Mouse (Mus musculus) adrenal gland, adult (tissue): ENCODE measurements around the gene Erlec1.
A peak's percentile ranks its signal among the peaks of the same experiment; 100 is the strongest.

Source experiments
- DNase-seq, 2 experiments: peaks; one replicate each; pipeline ENCODE4 v3.0.0; 2022 to 2023; ENCODE audit warnings: low spot score in 1 of 2; ENCODE audit not compliant: inconsistent age in 2 of 2

Erlec1 gene

DNA sequence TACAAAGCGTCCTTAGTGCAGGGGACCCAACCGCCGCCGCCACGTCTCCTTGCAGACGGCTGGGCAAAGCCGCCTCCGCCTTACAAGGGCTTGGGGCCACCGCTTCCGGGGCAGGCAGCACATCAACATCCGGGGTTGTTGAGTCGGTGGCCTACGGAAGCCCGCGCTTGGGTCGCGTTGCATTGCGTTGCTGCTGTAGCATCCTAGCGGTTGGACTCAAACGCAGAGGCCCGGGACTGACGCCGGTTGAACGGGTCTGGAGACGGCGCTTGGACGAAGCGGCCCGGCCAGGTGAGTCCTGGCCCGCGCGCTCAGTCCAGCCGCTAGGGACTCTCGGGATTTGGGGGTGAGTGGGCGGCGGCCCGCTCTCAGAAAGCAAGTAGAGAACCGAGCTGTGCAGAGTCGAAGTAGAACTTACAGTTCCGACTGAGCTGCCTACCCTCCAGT lies at the start of gene Erlec1:
Gene Erlec1 (minus strand): TSS at position 57 of the 447 bp plus-strand sequence.
- peak; percentile 89 to 95 for DNase-seq

DNA sequence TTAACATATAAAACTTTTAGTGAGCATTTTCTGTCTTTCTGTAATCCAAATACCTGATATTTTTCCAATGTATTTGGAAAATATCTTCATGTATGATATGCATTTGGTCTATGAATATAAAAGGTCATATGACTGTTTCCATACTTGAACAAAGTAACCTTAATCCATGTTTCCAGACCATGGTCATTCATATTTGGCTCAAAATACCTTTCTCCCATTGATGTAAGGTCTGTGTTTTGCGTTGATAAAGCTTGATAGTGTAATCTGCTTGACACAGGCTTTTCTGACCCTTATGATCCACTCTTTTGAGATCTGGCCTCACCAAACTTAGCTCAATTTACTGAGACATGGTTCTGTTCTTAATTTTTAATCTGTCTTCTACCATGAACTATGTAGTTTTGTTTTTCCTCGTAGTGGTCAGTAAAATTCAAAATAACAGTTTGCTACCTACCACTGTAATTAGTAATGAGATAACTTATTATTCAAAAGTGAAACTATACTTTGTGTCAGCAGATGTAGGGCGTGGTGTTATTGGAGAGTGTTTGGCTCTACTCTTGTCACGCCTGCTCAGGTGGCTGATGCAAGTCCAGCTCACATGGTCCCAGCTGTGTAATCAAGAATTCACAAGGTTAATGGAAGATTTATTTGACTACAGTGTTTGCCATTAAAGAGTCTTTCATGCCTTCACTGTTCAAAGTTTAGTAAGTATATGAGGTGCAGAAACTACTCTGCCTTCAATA lies 47.2 kb upstream of the Erlec1 start:
- no peak for DNase-seq

DNA sequence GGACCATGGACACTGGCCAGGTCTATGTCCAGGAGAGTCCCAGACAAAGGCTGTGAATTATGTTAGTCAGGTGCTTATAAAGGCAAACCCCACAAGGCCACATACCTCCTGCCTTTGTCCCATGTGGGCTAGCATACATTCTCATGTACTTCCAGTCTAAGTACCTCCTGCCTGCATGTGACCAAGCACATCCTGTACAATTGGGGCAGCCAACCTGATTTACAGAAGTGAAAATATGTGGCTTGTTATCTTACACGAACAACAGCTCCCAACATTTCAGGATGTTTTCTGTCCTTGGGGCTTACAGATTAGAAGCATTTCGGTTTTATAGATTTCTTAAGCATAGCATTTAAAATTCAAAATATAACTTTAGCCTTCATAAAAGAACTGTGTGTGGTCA lies 45.9 kb upstream of the Erlec1 start:
- no peak for DNase-seq

DNA sequence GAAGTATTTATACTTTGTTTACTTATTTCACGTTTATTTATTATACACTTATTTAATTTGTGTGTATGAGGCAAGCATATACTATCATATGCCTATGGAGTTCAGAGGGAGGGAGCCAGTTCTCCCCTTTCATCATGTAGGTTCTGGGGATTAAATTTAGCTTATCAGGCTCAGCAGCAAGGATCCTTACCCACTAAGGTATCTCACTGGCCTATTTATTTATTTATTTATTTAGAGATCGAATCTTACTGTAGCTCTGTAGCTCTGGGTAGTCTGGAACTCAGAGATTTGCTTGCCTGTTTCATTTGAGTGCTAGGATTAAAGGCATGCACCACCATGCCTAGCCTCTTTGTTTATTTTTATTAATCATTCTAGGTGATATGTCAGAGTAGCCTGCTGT lies 44.6 kb upstream of the Erlec1 start:
- DNase-seq, result no peak

DNA sequence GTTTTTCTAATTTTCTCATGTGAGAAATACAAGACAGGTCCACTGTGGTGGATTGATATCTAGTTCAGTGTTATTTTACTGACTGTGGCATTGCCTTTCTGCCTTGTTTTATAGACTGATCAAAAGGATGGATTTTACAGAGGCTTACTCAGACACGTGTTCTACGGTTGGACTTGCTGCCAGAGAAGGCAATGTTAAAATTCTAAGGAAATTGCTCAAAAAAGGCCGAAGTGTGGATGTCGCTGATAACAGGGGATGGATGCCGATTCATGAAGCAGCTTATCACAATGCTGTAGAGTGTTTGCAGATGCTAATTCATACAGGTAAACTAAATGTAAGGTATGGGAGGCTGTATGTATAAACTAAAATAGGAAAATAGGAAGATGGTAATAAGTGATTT lies 44.1 kb upstream of the Erlec1 start:
- DNase-seq, result no peak

DNA sequence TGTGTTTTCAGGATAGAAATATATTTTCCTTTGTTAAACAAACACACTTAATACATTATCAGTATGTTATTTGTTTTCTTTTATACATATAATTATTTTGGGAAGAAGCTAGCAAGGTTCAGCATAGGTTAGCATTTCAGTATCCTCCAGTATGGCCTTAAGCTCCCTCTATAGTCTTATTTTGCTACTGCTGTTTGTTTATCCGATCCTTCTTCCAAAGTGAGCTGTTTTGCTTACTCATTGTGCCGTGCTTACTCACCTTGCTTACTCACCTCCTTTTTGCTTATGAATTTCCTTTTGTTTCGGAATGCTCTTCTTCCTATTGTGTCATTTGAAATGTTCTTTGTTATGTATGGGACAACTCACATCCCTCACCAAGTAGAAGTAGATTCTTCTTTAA lies 42.5 kb upstream of the Erlec1 start:
- DNase-seq, result no peak

DNA sequence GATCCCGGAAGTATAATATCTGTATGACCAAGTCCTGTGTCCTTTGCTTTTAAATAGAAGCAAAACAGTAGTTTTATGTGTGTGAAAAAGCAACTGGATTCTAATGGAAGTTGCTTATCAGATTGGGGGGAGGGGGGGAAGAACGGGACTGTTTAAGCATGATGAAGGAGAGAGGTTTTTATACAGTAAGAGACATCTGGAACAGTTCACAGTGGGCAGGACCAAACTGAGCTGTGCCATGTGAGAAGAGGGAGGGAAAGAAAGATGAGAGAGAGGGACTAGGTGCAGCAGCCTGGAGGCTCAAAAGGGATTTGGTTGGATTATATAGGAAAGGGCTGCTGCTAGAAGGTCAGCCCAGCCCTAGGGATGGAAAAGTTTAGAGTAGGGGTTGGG lies 32.5 kb upstream of the Erlec1 start:
- peak in 1 of 2 experiments; percentile 9 for DNase-seq

DNA sequence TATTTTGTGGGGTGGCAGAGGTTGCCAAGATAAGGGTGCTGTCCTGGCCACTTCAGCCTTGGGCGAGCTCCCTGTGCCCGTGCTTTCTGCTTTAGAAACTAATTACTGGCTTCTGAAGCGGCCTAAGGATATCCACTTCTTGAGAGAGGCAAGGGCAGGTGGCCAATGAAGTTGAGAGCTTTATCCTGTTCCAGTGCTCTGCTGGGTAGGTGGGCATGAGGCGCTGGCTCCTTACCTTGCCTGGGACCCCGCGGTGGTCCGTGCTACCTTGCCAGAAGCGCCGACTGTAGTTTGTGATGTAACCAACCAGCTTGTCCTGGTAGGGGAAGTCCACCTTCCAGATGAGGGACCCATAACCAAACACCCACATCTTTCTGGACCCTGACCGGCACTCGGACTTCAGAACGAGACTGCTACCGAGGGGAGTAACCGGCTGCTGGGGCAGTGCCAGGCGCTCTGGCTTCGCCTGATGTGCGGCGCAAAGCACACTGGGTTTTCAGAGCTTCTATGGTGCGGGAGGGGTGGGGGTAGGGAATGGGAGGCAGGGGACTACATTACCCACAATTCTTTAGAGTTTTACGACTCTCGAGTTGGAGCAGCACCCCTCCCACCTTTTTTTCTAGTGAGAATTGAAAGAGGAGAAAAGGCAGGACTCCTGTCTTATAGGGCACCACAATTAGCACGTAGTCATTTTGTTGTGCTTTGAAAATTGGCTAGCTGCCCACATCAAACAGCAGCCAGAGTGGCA lies 31.9 kb upstream of the Erlec1 start, which contains the start of gene Chac2:
Gene Chac2 (minus strand): TSS at position 474 of the 748 bp plus-strand sequence.
- peak; percentile 89 to 97 for DNase-seq

DNA sequence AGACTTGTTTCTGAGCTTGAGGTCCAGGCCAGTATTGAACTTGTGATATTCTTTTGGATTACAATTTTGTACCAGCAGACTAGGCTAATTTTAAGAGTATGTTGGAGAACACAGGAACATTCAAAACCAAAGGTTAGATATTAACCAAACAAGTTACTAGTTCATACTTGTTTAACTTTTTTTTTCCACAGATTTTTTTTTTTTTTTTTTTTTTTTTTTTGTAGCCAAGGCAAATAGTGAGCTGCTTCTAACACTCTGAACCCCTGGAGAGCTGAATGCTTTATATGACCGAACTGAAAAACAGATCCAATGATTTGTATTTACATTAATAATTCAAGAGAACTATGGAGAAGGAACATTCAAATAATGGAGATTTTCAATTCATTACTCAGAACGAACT lies 31.1 kb upstream of the Erlec1 start:
- no peak for DNase-seq

DNA sequence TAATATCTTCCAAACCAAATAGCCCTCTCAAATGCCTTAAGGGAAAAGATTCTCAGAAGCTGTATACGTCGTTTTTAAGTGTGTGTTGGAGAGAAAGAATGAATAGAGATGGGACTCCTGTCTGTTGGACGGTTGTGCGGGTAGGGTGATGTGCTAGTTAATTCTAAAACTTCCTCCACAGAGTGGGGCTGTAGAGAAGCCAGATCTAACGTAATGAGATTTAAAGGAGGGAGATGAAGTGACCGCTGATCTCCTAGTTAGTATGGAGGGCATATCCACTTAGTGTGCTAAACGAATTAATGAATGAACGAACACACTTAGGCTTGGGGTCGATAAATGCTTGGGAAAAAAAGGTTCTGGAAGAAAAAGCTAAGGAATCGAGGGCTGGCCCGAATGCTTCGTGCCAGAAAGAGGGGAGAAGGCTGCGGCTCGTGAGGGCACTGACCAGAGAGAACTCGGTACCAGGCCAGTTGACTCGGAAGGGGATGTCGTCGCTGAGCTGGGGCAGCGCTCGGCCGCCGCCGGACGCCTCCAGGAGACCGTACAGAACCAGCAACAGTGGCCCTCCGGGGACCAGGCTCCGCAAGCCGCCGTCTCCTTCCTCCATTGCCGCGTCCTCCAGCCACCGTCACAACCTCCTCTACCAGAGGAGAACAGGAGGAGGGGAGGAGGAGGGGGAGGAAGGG lies 523 bp downstream of the Erlec1 start:
- peak; percentile 64 to 88 for DNase-seq

DNA sequence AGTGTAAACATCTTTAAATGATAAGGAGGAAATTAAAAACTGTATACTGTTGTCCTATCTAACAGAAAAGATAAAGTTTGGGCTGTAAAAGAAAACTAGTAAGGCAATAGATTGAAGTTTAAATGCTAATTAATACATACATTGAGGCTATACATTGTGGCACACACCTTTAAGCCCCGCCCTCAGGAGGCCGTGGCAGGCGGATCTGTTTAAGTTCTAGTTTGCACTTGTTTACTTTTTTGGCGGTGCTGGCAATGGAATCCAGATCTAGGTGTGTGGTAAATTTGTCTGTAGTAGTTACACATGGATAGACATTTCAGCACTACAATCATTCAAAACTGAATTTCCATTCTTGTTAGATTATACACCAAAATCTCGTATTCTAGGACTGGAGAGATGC lies 1.3 kb downstream of the Erlec1 start:
- no peak for DNase-seq

DNA sequence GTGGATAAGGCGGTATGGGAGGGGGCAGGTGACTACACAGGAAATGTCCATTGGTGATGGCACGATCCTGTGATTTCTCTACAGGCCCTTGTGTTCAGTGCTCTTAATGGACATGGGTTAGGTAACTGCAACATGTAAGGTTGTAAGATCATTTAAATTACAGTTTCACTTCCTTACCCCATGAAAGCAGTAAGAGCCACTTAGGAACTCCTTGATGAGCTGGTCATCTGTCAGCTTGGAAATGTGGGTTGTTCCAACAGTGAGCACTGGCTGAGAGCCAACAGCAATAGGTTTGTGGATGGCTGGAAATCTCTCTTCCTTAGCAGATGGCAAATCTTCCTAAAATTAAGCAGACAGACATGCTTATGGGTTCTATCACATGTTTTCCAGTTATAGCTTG lies 10.6 kb downstream of the Erlec1 start:
- no peak for DNase-seq

DNA sequence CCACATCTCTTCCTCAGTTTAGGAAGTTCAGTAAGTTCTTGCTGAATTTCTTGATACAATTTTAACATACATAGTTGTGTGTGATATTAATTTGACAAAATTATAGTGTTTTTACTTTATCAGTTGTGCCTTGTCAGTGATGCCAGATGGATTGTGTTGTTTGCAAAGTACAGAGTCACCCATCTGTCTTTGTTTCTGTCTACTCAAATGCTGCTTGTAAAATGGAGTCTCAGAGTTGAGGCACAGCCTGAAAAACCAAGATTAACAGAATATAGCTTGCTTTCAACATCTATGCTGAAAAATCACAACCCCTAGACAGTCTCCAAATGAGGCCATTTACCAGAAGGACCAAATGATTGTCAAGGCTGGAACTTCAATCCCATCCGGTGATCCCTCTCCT lies 25.6 kb downstream of the Erlec1 start:
- DNase-seq, result no peak

DNA sequence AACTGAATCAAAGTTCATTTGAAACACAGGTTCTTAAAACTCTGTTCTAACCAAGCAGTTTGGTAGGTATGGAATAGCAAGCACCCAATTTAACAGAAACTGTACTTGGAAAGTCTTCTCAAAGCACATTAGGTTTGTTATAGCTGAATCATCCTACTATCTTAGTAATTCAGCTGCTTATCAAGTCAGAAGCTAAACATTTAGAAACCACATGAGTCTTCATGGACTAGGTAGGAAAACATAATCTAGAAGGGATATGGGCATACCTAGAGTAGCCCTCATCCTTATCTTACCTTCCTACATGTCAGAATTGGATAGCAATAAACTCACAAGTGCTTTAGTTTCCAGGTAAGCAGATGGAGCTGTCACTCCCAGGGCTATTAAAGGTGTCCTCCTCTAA lies 26.1 kb downstream of the Erlec1 start:
- DNase-seq, result no peak

DNA sequence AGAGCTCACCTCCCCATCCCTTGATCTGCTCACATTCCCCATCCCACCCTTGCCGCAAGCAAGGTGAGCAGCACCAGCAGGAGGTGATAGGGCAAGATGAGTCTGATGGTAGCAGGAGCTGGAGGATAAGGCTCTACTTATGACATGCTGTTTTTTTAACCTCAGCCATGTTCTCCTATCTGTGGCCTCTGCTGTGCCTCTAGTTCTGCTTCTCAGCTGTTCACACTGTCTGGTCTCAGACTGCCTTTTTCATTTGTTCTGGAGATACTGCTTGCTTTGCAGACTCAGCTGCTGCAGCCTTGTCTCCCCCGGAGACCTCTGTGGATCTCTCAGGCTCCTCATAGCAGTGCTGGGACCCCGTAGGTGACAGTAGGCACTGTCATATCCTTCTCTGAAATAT lies 30.9 kb downstream of the Erlec1 start:
- no peak for DNase-seq

DNA sequence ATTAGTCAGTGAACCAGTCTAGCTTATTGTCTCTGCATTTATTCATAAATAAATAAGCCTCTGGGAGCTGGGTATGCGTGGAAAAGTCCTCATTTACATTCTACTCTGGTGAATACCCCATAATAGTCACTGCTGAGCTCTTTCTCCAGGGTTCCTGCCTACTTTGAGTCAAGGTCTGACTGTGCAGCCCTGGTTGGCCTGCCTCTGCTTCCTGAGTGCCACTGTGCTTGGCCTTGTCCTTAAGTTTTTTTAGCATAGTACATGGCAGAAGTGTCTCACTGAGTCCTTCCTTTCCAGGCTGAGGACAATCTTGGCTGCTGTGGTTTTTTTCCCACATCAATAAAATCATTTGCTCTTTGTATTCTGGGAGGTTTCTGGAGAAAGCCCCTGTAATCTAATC lies 33.5 kb downstream of the Erlec1 start:
- peak; percentile 47 to 79 for DNase-seq

DNA sequence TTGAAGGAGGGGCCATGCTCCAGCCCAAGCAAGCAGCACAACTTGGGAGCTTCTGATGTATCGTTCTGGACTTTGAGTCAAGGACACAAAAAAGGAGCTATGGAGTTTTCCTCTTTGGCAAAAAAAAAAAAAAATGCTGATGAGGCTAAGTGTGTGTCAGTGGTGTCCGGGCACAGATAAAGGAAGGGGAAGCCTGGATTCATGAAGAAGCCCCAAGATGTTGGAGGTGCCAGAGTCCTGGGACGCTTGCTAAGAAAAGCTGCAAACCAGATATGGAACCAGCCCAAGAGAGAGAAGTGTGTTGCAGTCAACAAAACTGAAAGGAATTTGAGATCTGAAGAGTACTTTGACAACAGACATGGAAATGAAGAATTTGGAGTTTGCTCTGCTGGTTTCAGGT lies 41.8 kb downstream of the Erlec1 start:
- no peak for DNase-seq

DNA sequence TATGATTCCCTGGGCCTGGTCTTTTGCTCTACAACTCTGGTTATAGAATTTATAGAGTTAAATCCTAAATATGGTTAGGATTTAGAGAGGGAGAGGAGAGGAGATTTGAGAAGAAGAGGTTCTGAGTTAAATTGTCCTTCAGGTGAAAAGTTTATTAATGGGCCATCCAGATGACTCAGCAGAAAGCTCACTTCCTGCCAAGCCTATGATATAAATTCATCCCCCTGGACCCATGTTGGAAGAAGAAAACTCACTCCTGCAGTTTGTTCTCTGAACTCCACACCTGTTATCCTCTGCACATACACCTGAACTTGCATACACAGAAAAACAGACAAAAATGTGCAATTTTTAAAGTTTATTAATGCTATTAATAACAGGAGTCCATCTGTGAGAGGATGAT lies 54.8 kb downstream of the Erlec1 start:
- DNase-seq, result peak in 1 of 2 experiments; percentile 53

DNA sequence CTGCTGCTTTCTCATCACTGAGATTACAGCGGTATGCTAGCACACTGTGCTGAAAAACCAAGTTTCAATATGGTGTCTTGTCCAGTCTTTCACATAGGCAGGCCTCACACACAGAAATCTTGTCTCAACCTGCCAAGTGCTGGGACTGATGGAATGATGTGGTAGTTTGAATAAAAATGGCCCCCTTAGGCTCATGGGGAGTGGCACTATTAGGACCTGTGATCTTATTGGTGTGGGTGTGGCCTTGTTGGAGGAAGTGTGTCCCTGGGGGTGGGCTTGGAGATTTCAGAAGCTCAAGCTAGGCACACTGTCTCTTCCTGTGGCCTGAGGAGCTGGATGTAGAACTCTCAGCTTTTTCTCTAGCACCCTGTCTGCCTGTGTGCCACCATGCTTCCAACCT lies 57.9 kb downstream of the Erlec1 start:
- DNase-seq, result no peak

DNA sequence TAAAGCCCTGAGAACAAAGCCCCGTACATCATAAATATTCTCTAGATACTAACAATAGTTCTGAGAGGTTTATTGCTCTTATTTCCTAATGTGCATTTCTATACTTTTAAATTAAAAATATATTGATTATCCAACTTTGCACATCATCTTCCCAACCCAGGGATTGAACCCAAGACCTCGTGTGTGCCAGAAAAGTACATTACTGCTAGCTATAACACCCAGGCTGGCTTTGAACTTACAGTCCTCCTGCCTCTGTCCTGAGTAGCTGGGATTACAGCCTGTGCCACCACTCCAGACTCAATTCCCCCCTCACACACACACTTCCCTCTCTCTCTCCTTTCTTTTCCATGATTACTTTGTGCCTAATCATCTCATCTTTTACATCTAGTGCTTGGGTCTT lies 66.0 kb downstream of the Erlec1 start:
- DNase-seq, result no peak

DNA sequence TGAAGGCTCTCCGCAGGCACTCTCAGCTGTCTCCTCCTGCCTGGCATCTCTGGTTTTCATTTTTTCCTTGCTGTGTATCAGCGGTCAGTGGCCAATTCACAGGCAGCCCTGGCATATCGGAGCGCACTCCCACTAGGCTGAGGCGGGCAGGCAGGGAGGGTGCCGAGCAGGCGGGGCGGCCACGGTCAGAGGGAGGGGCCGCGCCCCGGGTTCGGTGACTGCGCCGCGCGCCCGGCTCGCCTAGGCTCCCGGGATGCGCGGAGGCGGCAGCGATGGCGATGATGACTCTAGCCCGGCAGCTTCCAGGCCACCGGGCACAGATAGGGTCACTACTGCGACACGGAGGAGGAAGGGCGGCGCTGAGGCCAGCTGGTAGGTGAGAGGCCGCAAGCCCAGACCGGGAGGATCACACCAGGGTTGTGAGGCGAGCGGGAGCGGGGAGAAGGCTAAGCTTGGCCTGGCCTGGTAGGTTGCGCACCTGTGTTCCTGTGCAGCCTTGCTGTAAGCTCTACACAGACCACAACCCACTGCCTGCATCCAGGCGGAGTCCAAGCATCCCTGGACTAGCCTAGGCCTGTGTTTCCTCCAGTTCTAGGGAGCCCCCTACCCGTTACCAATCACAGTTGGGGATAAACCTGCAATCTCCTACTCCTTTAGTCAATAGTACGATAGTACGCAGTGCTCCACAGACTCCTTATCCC lies 68.8 kb downstream of the Erlec1 start, which contains the start of the genes Gpr75 and Asb3:
Gene Gpr75 (plus strand): TSS at position 188 of the 701 bp plus-strand sequence.
Gene Asb3 (plus strand): TSS at position 246 of the 701 bp plus-strand sequence.
- DNase-seq, result peak; percentile 83 to 92
